Mouse (Mus musculus): Measurements from ENCODE around the gene Jmjd8.

The Jmjd8 gene

DNA sequence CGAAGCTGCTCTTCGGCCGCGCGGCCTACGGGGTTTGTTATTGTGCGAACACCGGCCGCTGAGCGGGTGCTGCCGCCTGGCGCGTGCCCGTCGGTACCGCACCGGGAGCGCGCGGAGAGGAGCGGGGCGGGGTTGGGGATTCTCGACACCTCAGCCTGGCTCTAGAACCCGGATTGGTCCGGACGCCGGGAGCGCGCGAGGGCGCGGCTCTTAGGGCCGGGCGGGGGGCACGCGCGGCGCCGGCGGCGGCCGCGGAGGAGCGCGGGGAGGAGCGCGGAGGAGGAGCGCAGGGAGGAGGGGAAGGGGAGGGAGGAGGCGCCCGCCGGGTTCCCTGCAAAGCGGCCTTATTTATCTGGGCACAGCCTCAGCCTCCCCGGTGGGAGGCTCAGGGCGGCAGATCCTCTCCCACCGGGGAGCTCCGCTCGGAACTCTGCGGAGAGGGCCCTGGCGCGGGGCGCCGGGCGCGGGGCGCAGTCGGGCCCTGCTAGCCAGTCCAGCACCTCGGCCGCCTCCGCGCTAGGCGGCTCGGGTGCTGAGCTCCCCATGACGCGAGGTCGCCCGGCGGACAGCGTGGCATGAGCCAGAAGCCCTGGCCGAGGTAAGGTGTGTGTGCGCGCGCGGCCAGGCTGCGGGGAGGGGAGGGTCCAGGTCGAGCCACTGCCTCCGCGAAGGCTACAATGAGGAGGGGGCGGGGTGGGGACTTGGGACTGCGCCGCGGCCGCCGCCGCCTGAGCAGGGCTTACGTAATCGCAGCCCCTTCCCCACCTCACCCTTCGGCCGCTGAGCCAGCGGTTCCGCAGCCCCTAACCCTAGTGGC, 19.7 kb upstream of the Jmjd8 start, which contains the start of gene Fbxl16:
Gene Fbxl16, plus strand, starts transcription at position 297 of the 817 bp plus-strand sequence.
- DNase-seq (ENCODE audit: low spot score): no peak

DNA sequence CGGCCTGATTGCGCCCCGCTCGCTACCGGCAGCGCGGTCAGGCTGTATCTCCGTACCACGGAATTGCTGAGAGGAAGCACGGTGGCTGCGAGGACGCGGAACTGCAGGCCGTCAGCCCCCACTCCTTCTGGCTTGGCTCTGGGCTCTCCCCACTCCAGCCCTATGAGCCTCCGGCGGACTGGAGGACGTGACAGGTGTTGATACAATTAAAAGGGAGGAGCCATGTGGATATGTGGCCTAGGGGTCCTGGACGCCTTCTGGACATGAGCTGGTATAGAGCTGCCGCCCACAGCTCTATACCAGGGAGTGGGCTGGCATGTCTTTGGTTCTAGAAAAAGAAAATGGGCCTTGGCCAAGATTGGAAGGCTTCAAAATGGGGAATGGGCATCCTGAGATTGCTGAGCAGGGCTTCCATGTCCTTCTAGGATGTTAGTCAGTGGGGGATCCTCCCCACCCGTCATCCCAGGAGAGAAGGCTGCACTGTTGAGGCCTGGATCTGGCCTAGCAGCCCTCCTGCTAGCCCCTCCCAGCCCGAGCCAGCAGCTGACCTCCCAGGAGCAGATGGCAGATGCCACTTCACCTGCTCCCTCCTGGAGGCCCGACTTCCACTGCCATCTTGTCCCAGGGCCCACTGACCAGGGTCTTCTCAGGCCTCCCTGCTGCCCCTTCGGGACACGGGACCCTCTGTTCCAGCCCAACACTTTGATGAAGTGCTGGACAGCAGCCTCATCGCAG, 18.9 kb upstream of the Jmjd8 start:
- no peak for DNase-seq (ENCODE audit: low spot score)

DNA sequence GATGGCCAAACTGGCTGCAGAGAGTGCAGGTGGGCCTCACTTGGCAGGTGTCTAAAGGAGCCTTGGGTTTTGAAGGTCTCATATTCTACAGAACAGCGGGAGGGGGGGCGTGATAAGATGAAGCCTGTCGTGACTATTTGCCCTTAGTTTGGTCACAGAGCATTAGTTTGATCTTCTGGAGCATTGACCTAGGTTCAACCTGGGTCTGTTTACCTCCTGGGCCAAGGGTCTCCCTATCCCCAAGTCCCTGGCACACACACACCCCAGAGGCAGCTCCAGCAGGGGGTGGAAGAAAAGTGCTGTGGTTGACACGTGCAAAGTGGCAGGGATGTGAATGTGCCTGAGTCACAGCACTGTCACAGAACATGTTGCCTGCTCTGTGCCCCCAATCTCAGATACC, 17.8 kb upstream of the Jmjd8 start:
- DNase-seq (ENCODE audit: low spot score): no peak

DNA sequence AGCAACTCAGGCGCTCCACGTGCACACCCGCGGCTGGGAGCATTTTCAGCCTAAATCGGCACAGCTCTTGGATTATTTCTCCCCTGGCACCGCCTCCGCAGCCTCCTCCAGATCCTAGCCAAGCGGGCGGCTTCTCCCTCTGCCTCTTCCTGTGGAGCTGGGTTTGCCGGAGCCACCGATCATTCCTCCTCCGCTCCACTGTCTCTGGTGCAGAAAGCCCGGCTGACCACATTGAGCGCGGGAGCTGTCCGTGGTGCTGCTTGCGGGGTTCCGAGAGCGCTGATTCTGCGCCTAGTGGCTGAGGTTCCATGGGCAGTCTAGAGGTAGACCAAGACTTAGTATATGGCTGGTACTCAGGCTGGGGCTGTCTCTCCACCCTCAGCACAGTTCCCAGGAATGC, 15.2 kb upstream of the Jmjd8 start:
- no peak for DNase-seq (ENCODE audit: low spot score)

DNA sequence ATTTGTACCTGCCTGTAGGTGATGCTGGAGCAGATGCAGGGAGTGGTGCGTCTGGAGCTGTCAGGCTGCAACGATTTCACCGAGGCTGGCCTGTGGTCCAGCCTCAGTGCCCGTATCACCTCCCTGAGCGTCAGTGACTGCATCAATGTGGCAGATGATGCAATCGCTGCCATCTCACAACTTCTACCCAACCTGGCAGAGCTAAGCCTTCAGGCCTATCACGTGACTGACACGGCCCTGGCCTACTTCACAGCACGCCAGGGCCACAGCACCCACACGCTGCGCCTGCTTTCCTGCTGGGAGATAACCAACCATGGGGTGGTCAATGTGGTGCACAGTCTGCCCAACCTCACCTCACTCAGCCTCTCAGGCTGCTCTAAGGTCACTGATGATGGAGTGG, 11.0 kb upstream of the Jmjd8 start:
- no peak for DNase-seq (ENCODE audit: low spot score)

DNA sequence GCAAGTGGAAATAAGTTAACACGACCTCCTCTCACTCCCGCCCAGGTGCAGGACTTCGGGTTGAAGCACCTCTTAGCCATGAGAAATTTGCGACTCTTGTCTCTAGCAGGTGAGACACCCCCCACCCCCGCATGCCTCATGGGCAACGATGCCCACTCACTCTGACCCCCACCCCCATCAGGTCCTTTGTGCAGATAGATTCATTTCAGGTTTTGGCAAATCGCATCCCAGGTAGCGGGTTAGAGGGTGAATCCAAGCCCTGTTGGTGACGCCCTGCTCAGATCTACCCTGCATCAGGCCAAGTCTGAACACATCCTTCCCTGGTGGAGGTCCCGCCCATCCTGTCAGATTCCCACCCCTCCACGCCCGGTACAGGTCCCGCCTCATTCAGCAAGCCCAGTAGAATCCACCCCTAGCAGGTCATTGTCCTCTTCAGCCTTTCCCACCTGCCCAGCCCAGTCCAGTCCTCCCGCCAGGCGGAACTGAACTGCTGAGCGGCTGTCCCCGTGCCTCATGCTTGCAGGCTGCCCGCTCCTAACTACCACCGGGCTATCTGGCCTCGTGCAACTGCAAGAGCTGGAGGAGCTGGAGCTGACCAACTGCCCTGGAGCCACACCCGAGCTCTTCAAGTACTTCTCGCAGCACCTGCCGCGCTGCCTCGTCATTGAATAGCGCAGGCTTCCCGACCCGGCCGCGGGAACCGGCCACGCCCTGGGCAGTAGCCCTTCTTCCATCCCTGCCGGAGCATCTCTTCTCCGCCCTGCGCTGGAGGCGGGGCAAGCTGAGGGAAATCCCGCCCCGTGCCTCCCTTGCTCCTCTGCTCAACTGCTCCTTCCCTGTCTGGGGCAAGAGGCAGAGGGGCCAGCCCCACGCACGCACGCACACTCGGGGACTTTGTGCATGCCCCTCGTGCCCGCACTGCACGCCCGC, 9.6 kb upstream of the Jmjd8 start:
- DNase-seq (ENCODE audit: low spot score): no peak

DNA sequence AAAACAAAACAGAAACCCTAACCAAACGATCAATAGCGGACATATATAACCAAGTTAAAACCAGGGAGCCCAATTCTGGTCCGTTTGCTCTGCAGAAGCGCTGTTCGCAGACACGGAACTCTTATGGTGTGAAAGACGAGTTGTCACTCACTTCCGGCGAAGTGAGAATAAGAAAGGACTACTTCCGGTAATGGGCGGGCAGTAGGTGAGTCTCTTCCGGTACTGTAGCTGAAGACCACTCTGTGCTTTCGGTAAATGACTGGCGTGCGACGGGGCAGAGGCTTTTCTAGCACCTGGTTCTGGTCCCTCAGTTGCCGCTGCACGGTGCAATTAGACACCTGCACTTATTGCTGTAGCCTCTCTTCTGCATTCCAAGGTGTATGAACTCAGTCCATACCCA, 5.2 kb upstream of the Jmjd8 start, which contains the start of gene Wdr24:
Gene Wdr24, plus strand, starts transcription at position 176 of the 400 bp plus-strand sequence.
- DNase-seq (ENCODE audit: low spot score): peak; percentile 87

DNA sequence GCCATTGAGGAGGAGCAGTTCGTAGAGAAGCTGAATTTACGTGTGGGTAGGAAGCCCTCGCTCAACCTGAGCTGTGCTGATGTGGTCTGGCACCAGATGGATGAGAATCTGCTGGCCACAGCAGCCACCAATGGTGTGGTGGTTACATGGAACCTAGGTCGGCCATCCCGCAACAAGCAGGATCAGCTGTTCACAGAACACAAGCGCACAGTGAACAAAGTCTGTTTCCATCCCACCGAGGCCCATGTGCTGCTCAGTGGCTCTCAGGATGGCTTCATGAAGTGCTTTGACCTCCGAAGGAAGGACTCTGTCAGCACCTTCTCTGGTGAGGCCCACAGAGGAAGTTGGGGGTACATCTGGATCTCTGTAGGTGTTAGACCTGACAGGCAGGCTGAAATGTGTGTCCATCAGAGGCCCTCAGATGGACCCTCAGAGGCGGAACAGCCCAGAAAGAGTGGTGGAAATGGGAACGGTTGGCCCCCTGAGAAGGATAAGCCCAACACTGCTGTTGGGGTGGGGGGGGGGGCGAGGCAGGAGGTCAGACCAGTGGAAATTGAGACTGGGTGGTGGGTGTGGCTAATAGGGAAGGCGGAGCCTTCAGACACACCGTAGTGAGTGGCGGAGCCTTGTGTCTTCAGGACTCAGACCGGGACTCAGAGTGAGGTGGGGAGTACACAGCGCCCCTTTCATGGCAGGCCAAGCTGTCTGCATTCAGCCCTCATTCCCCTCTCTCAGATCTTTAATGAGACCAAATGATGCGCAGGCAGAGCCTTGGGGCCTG, 4.1 kb upstream of the Jmjd8 start:
- DNase-seq (ENCODE audit: low spot score): no peak

DNA sequence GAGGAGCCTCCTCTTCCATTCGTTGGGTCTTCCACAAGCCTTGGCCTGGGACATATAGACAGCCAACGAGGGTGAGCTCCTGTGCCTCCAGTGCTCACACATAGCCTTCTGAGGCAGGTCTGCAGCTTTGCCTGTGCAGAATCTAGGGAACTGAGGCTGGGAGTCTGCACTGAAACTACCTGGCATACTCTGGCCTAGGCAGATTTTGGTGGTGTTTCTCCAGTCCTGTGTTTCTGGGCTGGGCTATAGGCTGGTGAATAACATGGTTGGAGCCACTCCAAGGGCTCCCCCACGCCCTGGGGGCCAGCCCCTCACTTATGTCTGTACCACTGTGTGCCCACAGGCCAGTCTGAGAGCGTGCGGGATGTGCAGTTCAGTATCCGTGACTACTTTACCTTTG, 3.4 kb upstream of the Jmjd8 start:
- DNase-seq (ENCODE audit: low spot score): no peak

DNA sequence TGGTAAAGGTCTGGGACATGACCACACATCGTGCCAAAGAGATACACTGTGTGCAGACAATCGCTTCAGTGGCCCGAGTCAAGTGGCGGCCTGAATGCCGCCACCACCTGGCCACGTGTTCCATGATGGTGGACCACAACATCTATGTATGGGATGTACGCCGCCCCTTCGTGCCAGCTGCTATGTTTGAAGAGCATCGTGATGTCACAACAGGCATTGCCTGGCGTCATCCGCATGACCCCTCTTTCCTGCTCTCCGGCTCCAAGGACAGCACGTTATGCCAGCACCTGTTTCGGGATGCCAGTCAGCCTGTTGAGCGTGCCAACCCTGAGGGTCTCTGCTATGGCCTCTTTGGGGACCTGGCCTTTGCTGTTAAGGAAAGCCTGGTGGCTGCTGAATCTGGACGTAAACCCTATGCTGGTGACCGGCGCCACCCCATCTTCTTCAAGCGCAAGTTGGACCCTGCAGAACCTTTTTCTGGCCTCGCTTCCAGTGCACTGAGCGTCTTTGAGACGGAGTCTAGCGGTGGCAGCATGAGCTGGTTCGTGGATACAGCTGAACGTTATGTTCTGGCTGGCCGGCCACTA, 2.6 kb upstream of the Jmjd8 start:
- no peak for DNase-seq (ENCODE audit: low spot score)

DNA sequence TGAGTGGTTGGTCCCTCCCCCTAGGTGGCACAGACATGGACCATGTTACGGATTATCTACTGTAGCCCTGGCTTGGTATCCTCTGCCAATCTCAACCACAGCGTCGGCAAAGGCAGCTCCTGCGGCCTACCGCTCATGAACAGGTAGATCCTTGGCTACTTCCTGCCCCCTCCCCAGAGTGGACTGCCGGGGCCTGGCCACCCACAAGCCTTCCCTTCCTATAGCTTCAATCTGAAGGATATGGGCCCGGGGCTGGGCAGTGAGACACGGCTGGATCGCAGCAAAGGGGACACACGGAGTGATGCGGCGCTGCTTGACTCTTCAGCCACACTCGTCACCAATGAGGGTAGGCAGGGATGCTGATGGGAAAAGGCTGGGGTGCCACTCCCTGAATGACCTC, 1.7 kb upstream of the Jmjd8 start:
- DNase-seq (ENCODE audit: low spot score): no peak

DNA sequence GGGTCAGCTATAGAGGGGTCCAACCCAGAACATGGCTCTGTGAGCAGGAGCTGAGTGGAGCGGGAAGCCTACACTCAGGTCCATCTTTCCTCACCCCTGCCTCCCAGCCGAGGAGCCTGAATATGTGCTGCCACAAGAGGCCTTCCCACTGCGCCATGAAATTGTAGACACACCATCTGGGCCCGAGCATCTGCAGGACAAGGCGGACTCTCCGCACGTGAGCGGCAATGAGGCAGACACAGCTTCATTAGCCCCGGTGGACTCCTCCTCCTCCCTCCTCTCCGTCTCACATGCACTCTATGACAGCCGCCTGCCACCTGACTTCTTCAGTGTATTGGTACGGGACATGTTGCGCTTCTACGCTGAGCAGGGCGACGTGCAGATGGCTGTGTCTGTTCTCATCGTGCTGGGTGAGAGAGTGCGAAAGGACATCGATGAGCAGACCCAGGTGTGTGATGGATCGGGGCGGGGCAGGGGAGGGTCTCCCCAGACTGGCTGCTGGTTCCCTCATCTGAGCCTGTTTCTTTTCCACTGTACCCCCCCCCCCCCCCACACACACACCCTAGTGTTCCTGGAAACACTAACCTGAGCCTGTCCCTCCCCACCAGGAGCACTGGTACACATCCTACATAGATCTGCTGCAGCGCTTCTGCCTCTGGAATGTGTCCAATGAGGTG, 983 bp upstream of the Jmjd8 start:
- no peak for DNase-seq (ENCODE audit: low spot score)

DNA sequence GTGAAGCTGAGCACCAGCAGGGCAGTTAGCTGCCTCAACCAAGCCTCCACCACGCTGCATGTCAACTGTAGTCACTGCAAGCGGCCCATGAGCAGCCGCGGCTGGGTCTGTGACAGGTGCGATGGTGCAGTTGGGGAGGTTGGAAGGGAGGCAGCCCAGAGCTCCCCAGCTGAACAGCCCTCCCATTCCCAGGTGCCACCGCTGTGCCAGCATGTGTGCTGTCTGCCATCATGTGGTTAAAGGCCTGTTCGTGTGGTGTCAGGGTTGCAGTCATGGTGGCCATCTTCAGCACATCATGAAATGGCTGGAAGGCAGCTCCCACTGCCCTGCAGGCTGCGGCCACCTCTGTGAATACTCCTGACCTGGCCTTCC, 458 bp upstream of the Jmjd8 start:
- DNase-seq (ENCODE audit: low spot score): no peak

DNA sequence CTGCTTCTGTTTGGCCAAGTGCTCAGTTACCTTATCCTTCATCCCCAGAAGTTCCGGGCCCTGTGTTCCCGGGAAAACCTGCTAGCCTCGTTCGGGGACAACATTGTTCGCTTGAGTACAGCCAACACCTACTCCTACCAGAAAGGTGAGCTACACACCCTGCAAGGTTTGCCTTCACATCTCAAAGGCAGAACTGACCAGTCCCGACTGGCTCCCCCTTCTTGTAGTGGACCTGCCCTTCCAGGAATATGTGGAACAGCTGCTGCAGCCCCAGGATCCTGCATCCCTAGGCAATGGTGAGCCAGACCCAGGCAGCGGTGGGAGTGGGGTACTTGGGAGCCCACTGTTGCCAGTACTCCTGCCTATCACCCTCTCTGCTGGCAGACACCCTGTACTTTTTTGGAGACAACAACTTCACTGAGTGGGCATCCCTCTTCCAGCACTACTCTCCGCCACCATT, 921 bp downstream of the Jmjd8 start:
- DNase-seq (ENCODE audit: low spot score): no peak

DNA sequence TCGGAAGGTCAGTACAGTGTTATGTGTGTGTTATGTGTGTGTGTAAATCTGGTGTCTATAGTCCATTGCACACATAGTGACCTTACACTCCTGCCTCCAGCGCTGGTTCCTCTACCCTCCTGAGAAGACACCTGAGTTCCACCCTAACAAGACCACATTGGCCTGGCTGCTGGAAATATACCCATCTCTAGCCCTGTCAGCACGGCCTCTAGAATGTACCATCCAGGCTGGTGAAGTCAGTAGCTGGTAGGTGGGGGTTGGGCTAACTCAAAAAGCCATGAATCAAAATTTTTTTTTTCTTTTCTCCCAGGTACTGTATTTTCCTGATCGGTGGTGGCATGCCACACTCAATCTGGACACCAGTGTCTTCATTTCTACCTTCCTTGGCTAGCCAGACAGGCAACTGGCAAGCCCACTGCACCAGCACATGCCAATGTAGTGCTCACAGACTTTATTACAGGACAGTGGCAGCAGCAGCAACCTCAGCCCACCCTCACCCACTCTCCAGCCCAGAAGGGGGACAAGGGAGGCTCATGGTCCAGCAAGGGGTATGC, 1.6 kb downstream of the Jmjd8 start:
- DNase-seq (ENCODE audit: low spot score): no peak

DNA sequence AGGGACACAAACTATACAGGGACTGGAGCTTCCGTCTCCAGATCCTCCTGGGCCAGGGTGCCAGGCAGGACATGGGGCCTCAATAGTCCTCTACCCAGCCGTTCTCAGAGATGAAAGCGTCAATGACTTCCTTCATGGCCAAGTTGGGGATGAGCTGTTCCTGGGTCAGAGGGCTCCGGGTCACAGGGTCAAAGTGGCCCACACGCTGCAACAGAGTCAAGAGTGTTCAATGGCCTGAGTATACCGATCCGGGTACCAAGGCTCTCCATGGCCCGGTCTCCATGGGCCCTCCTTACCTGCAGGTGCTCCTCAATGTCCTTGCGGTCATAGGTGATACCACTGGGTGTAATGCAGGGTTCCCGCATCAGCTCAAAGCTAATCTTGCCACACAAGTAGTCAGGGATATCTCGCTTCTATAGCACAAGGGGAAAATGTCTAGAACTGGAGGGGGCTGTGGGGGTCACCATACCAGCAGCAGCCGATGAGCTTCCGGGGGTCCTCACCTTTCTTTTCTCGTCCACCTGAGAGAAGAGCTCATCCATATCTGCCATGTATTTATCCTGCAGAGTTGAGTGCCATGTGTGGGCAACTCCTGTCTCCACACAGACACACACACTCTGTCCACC, 2.3 kb downstream of the Jmjd8 start:
- DNase-seq (ENCODE audit: low spot score): no peak

DNA sequence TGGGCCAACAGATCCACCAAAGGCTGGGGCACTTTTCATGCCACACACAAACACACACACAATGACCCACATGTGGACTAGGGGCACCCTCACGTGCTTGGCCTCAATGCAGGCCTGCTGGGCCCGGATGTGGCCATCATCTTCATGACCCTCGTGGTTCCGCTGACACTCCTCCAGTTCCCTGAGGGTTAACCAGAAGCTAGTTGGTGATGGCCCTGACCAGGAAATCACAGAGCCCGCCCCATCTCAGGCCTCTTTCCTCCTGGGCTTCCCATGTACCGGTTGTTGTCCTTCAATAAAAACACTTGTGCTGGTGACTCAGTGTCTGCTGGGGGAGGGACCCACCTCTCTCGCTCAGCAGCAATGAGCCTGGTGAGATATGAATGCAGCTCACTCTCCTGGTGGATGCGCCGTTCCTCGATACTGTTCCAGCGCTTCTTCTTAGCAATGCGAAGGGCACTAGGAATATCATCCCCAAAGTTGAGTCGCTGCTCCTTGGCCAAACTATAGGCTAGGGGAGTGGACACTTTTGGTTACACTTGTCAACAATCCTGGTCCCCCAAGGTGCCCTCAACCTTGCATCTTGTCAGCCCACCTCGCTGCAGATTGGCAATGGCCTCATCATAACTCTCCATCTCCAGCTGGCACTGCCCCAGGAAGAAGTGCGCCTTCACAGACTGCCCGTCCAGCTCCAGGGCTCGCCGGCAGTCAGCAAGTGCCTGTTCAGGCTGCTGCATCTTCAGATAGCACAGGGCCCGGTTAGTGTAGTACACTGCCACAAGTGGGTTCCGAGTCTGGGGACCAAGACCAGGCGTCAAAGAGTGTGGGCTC, 3.0 kb downstream of the Jmjd8 start:
- DNase-seq (ENCODE audit: low spot score): no peak

DNA sequence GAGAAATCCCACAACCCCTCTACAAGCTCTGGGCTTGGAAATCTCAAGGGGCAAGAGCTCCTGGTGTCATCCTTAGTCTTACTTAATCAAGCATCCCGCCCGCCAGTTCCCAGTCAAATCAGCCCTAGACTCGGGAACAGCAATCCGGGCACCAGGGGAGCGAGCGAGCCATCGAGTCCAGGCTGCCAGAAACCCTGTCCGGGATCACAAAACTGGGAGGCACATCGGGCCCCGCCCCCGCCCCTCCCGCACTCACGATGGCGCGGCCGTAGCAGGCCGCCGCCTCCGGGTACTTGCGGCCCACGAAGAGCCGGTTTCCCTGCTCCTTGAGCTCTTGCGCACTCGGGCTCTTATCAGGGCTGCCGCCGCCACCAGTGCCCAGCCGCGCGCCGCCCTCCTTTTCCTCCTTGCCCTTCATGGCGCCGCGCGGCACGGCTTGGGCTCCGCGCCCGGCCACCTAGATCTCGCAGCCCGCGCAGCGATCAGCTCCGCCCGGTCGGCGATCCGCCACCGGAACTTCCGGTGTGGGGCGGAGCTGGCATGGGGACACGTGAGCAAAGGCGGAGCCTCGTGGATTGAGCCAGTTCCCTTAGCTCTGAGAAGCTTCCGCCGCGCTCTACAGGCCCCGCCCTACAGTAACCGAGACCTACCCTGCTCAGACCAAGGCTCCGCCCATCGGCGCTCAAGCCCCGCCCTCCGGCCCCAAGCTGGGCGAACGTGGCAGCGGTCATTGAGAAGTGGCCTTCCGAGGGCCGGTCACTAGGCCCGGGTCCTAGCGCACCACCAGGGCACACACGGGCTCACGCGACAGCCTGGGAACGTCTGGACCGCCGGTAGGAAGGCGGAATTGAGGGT, 4.0 kb downstream of the Jmjd8 start:
- peak; percentile 95 for DNase-seq (ENCODE audit: low spot score)

All from layer of hippocampus, adult 9-10 months (tissue).